Mouse (Mus musculus) embryo, embryonic 9.5 days (tissue): Measurements from ENCODE around the gene Kdm6b.
A peak's percentile ranks its signal among the peaks of the same experiment; 100 is the strongest.

ENCODE experiments used
- DNase-seq: peaks from one replicate; pipeline ENCODE4 v3.0.0-alpha.2; 2017; ENCODE audit errors: extremely low spot score

Gene Kdm6b

DNA sequence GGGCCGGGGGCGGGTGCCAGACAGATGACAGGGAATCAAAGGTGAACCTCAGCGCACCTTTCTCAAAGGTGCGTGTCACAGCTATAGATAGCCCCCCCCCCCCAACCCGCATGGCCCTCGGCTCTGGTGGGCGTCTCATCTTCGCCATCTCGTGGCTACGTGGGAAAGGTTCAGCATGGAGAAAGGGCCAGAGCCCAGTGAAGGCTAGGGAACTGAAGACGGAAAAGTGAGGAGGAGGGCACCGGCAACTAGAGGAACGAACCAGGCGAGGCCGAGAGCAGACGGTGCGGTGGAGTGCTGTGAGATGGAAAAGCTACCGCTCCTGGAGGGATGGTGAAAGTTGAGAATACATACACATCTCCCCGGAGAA lies 6.0 kb upstream of the Kdm6b start:
- DNase-seq: peak; percentile 52

DNA sequence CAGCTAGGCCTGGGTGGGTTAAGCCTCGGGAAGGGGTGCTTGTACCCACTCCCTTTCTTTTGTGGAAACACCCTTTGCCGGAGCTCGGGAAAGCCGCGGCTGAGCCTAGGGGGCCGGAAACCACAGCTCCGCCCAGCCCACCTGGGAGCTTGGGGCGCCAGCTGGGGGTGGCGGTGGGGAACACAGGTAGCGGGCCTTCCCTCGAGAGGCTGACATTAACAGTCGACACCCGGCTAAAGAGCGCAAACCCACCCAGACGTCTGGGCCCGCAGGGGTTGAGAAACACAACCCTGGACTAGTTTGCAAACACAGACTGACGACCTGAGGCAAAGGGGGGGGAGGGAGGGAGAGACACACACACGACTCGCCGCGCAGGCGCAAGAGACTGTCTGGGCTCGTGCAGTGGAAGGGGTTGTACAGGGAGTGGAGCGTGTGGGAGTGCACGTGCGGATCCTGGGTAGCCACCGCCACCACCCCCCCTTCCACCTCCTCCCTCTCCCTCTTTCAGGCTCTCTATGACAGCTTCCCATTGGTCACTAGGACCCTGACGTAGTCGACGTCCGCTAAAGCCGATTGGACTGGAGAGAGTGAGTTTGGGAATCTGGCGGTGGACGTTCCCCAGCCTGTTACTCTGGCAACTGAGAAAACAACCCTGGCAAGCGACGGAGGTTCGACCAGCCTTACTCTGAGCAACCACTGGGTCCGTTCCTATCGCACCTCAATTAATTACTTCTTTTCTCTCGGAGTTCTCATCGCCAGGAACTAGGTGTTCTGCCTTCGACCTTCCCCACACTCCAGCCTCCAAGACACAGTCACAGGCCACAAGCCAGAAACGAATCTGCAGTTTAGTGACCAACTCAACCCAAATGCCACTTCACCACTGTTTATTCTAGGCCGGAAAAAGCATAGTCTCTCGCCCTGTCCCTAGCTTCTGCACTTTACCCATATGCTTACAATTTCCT lies 5.3 kb upstream of the Kdm6b start:
- DNase-seq: peak; percentile 98

DNA sequence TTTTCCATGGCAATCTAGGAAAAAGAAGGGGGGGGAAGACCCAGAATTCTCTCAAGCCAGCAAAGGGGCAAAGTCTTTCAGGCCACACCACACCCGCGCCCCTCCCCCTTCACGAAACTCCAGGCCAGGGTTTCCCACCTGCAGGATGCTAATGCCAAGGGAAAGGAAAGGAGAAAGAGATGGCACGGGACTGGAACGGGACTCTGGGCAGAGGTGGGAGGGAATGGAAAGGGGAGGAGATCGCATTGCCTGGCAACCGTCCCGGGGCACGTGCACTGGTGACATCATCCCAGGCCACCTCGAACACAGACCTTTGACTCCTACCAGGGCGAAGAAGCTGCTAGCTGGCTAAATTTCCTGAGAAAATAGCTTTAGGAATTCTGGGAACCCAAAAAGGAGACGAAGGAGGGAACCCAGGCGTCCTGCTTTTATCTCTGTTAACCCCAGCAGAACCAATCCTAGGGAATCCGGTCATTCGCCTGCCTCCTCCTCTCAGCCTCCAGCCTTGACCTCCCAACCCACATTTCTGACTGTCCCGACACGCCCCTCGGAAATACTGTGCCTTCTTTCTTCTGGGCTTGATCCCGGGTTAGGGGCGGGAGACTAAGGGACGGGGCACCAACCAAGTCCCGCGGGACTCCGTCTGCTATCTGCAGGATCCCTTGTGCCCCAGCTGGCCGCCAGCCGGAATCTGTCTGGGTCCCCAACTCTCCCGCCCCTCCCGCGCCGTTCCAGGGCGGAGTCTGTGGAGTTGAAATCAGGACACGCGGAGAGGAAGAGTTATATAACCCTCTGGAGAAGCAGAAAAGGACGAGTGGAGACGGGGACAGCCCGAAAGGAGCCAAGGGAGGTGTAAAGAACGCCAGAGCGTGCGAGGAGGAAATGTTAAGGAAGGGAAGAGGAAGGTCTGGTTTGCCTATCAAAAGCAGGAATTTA lies 4.2 kb upstream of the Kdm6b start:
- DNase-seq: peak; percentile 97

DNA sequence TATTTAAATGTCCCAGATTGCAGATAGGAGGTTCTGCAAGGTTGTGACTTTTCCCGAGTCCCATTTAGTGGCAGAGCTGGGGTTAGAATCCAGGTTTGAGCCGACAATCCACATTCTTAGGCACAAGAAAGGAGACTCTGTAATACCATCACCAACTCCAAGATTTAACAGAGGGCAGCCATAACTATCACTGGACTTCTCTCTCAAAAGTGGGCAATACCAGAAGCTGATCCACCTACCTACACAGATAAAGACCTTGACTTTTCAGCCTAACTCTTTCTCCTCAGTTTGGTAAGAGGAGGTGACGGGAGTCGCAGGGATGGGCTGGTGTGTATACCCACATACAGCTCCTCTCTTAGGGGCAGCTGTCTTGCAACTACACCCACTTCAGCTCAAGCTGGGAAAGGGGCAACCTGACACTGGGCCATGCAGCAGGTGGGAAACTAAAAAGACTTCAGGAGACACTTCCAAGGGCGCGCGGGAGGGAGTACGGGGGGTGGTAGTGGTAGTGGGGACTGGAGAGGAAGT lies 3.5 kb upstream of the Kdm6b start:
- DNase-seq: no peak

DNA sequence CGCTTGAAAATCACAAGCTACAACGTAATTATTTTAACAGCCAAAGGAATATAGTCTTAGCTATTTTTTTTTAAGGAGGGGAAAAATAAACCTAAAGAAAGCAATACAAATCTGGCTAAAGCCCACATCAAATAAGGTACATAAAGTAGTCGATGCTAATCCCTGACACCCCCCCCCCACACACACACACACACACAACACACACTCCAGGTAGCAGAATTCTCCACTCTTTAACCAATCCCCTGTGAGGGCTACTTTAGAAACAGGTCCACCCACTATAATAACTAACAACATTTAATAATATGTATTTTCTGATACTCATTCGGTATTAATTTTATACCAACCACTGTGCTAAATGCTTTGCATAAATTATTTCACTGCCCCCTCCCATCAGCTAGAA lies 3.0 kb upstream of the Kdm6b start:
- DNase-seq: no peak

DNA sequence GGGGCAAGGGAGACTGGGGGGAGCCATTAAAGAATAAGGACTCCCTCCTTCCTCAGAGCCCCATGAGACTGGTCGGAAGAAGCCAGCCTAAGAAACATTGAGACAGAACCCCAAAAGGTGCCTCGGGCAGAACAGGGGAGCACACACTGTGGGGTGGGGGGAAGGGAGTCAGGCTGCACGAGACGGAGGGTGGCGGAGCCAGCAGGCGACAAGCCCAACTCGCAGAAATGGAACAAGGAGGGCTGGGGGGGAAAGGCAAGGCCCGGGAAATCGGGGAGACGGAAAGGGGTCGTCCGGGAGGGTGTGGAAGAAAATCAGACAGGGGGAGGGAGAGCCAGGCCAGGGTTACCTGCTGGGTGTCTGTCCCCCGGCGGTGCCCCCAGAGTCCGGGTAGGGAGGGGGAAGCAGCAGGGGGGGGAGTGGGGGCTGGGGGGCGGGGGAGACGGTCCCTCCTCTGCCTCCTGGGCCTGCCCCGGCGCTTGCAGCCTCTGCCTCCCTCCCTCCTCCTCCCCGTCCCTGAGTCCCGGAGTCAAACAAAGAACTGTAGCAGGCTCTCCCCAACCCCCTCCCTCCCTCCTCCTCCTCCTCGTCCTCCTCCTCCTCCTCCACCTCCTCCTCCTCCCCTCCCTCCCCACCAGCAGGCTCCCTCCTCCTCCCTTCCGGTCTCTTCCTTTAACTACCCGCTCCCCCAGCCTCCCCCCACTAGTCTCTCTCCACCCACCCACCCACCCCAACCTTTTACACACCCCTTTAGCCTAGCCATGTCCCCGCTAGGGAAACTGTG lies 2.4 kb upstream of the Kdm6b start:
- peak; percentile 89 for DNase-seq

DNA sequence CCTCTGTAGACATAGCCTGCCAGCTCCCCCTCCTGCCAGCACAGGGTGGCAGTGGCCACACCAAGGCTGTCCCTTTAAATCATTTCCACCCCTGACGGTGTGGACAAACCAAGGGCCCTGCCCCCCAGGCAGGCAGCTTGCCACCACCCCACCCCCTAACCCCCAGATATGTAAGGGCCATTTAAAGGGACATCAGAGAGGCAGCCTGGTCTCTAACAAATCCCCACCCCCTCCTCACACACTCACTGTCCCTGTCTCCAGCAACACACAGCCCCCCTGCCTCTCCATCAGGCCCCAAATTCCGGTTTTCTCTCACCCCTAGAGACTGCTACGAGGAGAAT lies 1.8 kb upstream of the Kdm6b start:
- peak; percentile 66 for DNase-seq

DNA sequence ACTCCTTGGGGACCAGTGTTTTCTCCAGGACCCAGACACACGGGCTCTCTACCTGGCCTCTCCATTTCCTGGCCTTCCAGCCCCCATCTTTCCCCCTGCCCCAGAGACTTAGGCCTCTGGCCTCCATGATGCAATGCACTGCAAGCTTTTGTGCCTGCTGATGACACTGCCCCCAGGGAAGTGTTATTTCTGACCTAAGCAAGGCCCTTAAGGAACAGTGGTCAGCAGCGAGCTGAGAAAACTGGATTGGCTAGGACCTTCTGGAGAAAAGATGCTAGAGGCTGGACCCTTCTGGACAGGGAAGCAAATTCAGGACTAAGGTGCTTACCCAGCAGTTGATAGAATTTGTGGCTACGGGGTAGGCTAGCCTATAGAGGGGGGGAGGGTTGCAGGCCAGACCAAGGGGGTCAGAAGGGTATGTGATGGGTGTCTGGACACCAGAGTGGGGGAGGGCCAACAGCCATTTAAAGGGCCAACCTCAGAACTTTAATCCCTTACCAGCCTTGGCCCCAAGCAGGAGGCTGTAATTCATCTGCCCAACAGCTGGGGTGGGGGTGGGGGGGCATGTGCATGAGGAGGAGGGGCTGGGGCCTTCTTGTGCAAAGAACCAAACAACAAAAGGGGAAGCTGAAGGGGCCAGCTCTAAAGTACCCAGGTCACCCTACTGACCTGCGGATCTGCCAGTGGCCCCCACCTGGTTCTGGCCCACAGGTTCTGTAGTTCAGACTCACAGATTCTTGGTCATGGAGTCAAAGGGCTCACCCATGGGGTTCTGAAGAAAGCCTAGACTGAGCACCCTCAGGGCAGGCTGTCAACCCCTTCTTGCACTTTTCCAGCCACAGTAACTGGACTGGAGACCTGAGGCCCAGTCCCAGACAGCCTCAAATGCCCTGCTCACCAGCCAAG lies 1.2 kb upstream of the Kdm6b start:
- DNase-seq: peak; percentile 54

DNA sequence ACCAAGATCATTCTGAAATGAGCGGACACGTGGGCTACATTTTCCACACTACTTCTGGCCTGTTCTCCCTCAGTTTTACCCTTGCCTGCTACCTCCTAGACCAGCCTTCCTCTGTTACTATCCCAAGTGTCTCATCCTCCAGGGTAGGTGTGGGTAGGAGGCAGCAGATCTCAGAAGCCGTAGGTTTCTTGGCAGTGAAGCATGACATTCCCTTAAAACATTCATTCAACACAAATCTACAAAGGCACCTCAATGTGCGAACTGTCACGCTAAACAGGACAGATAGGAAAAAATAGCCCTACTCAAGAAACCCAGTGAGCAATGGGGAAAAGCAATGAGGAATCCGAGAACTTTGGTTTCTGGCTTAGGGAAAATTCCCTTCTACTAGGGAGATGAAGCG lies 927 bp downstream of the Kdm6b start:
- no peak for DNase-seq

DNA sequence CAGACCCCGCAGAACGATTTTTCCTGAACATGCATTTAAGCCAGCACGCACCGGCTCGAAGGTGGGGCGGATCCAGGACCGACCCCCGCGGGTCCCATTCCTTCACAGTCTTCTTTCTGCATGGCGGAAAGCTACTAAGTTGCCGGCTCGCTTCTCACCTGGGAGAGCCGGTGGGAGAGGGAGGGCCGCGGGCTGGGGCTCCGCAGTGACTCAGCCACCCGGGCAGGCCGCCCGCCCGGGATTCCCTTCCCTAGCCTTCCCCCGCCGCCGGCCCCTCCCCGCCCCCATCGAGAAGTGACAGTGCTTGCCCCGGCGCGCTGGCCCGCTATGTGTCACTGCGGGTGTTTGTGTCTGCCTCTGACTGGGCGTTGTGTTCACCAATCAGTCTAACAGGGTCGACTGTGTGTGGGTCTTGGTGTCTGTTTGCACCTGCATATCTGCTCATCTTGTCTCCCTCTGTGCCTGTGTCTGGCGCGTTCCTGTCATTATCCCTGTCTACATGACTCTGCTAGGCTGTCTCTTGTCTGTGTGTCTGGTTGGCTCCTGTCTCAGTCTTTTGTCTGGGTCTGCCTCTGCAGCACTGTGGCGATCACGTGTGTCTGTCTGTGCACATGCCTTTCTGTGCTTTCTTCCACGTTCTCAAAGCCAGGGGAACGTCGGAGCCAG lies 1.8 kb downstream of the Kdm6b start:
- DNase-seq: peak; percentile 75

DNA sequence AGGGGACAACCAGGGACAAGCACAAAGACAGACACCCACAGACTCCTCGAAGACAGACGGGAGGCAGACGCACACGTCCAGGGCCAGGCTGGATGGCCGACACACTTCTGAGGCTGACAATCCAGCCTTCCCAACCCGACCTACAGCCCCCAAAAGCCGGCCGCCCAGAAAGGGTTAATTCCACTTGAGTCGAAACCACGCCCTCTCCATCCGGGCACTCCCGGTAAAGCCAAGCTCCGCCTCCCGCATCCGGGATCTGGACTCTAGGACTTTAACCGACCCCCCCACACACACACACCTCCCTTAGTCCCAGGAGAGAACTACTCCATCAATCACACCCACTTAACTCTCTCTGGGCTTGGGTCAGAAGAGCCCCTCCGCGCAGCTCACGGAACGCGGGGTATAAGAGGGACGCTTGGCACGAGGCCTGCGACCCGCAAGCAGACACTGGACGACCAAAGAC lies 2.4 kb downstream of the Kdm6b start:
- DNase-seq: peak; percentile 98

DNA sequence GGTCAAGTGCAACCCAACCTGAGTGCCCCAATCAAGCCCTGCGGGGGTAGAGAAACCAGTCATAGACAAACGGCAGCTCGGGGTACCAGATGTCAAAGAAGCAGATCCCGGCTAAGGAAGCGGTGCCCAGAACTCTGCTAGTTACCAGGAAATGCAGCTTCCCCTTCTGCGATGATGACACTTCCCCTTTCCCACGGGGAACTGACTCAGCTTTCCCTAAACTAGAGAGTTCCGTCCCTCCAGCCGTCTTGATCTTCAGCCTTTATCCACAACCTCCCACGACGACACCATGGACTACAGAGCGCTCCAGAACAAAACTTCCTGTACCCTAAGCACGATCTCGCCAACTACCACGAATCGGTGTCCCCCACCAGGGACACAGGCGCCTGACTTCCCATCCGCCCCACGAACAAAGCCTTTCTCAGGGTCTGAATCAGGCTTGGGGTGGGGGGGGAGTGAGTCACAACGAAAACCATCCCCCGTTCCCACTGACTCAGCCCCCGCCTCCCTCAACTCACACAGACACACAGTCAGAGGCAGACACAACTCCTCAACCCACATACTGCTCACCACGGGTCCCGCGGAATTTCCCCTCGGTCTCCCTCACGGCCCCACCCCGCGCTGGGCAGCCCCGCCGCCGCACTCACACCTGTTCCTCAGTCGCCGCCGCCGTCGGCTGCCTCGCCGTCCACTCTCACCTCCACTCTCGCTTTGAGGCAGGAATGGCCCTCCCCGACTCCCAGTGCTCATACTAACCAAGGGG lies 3.0 kb downstream of the Kdm6b start:
- DNase-seq: no peak

DNA sequence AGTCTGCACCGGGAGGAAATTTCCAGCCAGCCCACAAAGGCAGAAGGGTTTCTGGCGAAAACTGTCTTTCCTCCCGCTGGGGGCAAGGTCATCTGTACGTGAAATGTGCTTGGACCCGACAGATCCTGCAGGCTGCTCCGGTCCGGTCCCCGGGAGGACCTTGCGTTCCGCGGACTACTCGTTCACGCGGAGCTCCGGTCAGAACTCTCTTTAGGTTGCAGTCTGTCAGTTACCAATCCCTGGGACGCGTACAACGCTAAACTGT lies 3.5 kb downstream of the Kdm6b start:
- no peak for DNase-seq

DNA sequence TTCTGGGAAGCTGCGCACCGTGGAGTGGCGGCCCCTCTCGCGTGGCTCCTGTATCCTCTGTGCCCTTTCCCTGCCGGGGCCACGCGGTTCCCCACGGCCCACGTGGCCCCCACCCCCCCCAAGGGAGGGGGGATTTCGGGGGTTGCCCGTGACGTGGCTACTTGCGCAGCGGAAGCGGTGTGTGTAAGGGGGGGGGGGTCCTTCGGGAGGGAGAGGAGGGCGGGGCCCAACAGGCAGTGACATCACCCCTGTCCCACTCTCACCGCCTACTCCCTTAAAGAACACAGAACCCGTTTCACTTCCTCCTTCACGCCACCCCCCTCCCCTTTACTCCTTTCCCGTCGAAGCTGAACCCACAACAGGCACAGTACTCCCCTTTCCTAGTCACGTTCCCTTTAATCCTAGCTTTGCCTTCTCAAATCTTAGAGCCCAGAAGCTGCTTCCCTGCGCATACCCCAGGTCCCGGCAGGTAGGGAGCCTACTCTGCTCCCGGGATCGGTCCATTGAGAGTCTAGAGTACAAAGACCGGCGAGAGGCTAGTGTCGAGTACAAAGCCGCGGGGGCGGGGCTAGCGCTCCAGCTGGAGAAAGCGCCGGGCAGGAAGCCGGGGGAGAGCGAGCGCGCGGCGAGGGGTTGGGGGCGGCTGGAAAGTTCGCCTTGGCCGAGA lies 4.0 kb downstream of the Kdm6b start:
- DNase-seq: peak; percentile 92

DNA sequence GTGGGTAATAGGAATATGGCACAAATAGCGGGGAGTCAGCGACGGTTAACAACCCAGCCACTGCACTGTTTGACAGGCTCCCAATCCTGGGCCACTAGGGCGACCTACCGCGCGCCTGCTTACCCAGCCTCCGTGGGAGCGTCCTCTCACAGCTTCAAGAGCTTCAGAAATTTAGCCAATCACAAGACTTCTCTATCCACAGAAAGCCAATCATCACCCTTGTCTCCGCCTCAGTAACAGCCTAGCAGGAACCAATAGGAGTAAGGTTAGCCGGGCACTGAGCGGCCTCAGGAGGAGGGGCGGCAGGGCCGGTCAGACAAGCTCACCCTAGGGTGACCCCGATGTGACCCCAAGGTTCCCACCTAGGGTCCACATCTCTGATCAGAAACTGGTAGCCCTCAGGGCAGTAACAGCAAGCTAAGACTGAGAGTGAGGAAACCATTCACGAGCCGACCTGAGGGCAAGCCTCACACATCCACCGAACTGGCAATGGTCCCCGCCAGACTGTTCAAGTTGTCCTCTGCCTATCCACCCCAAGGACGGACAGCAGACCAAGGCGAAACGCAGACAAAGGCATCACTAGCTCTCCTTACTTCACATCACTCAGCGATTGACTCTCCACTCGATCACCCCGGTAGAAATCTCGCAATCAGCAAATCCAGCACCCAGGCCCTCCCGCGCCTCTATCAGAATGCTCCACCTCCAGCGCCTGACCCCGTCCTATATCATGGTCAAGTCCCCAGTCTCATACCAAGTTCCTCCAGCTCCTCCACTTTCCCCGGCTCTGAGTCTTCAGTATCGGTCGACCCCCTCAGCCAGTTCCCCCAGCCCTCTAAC lies 4.7 kb downstream of the Kdm6b start:
- DNase-seq: peak; percentile 86

DNA sequence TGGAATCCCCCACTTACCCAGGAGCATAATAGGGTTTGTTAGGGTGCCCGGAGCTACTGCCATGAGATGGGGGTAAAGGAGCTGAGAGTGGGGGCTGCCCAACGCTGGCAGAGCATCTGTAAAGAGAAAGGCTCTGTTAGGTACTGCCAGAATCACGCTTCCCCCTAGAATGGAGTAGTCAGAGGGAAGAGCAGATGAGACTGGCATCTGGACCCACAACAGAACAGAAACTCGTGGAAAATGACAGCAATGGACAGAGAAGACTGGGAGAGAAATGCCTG lies 5.8 kb downstream of the Kdm6b start:
- DNase-seq: no peak

DNA sequence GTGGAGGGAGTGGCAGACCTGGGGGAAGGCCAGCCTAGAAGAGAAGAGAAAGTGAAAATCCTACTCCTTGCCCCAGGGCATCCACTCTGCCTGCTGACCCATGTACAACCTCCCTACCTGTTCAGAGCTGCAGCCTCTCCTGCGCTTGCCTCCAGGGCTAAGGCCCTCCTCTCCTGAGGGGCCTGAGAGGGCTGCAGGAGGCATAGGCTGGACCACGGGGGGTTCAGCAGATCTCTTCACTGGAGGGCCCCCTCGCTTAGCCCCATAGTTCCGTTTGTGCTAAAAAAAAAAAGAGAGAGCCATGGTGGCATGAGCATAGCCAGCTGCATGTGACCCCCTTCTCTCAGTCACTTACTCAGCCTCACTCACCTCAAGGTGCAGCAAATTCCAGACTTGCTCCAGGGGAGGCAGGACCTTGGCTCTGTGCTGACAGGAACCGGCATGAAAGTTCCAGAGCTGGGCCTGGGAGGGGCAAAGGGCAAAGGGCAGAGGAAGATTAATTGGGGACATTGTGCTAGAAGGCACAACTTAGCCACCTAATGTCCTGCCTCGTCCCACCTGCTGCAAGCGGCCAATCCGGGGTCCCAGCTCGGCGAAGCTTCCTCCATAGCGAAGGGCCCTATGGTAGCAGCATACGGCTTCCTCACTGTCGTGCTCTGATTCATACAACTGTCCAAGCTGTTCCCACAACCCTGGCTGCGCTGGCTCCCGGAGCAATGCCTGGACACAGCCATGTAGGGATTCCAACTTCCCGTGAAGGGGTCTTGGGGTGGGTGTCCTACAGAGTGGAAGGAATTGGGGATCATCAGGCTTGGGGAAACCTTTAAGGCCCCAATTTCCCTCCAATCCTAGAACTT lies 6.4 kb downstream of the Kdm6b start:
- DNase-seq: no peak
